Mouse (Mus musculus): Measurements from ENCODE around the gene Nlrp4a. TPM values are rescaled to one million over a fixed set of nuclear protein-coding genes. Genes with fewer than 3 reads are reported as not detected.
"Not testable (repeated sequence)": the region's sequence is repeated elsewhere in the genome, so short reads cannot be mapped to it uniquely, and the experiment has no call there.

The Nlrp4a gene
- total RNA-seq (2021) = not detected
- long read RNA-seq, experiment 1 = 0 reads
- long read RNA-seq, experiment 2 = 0 reads

DNA sequence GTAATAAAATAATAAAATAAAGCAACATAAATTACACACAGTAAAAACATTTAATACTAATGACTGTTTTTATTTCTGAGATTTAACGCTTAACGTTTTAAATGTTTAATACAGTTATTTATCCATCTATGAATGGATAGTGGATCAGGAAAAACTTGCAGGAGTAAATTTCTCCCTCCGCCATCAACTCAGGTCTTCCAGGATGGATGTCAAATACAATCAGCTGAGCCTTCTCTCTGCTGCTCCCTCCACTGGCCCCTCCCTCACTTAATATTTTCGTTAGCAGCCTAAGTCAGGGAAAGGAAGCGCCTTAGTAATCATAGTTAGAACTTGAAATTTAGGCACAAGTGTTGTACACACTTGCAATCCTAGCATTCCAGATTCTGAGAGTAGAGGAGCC, at the start of gene Nlrp4a:
Gene Nlrp4a (plus strand): TSS at position 301 of the 400 bp plus-strand sequence.
- no peak for DNase-seq

DNA sequence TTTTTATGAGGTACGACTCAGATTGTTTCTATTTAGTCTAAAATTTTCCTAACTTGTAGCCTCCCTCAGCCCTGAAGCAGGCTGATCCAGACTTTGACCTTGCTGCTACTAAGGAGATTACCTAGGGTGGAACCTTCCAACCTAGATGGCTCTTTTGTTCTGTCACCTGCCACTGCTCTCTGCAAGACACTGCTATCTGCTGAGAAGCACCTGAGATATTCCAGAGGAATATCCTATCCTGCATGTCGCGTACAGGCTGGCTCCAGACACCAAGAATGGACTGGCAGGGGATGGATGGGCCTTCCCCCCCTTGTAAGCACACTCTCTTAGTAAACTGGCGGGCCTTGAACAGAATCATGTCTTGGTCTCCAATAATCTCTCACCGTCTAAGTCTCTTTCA, 48.2 kb upstream of the Nlrp4a start:
- DNase-seq = not testable (repeated sequence)

- not testable (repeated sequence) for DNase-seq
These were observed 43.8 kb upstream of the Nlrp4a start for GRCm38 (mm10) chr7:26391137-26391536.

GRCm38 (mm10) chr7:26391811-26392210, 43.1 kb upstream of the Nlrp4a start:
- DNase-seq = not testable (repeated sequence)

DNA sequence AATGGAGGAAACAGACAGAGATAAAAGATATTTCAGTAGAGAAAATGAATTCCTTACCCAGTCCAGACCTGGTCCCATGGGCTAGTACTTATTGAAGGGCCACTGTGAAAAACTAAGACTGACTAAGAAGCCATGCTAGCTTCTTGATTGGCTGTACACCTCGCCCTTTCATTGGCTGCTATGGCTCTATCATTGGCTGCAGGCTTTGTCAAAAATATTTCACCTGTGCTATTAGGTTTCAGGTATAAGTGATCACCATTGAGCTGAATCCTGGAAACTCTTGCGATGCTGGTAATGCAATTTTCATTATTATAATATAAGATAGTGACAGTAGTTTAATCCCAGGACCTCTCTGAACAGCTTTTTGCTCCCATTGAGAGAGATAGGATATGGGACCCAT, 31.3 kb upstream of the Nlrp4a start, which contains the start of gene Nlrp9c:
Gene Nlrp9c (minus strand): TSS at position 101 of the 400 bp plus-strand sequence.
- DNase-seq = not testable (repeated sequence)

DNA sequence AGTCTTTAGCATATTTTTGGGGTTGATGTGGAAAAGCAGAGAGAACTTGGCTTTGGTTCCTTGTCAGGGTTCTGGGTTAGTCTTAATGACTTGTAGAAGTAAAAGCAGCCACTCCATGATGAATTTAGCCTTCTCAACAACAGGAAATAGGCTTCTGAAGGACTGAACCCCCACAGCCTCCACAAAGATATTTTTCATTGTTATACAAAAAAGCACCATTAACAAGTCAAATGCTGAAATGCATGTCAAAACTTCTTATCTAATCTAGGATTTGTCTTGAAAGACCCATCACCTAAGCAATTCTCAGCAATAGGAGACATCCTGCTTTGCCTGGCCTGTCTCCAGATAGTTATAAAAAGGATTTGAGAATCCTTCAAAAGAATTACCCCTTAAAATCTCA, 41.8 kb downstream of the Nlrp4a start:
- no peak for DNase-seq

DNA sequence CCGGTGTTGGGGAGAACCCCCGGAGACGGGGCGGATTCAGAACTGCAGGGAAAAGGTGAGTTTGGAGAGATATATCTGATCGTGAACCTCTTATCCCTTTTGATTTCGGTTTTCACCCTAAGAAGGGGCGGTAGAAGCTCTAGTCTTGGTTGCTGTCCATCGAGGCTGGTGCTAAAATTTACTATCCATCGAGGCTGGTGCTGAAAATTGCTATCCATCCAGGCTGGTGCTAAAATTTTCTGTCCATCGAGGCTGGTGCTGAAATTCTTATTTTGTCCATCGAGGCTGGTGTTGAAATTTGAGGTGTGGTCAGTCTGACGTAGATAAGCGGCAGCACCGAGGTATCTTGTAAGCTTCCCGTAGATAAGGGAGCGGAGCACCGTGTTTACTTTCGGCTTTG, 54.6 kb downstream of the Nlrp4a start:
- not testable (repeated sequence) for DNase-seq

Other genes with a start within 250 kb of the Nlrp4a start
- gene Vmn1r184, start 174.8 kb upstream of the Nlrp4a start, total RNA-seq (2021) = not detected
- under 1 TPM in 1 of 2 experiments, not detected in 1; 0.18 TPM for gene Cyp2a4, start 127.9 kb upstream of the Nlrp4a start, total RNA-seq (2021)
- gene Nlrp9c, start 31.4 kb upstream of the Nlrp4a start, total RNA-seq (2021) = not detected
- not detected for gene Nlrp9a, start 99.9 kb downstream of the Nlrp4a start, total RNA-seq (2021)
- not detected for gene Vmn1r185, start 183.4 kb downstream of the Nlrp4a start, total RNA-seq (2021)